Mouse (Mus musculus) frontal cortex, postnatal 10 days (tissue): ENCODE measurements around the gene Lmo7.

ENCODE experiments used
- DNase-seq, 2 experiments: peaks; one replicate each; pipeline ENCODE4 v3.0.0; 2022; ENCODE audit warnings: low spot score in 2 of 2, mixed read lengths in 1 of 2

The Lmo7 gene

GRCm38 (mm10) chr14:101729237-101729971 lies at the start of gene Lmo7, which contains the start of gene Gm9922:
Lmo7 (plus strand) TSS chr14:101729957.
Gm9922 (minus strand) TSS chr14:101729814.
- DNase-seq = peak; percentile 6 to 20

GRCm38 (mm10) chr14:101687696-101688095 lies 42.1 kb upstream of the Lmo7 start:
- no peak for DNase-seq

GRCm38 (mm10) chr14:101688406-101688805 lies 41.4 kb upstream of the Lmo7 start:
- no peak for DNase-seq

GRCm38 (mm10) chr14:101704479-101704878 lies 25.3 kb upstream of the Lmo7 start:
- no peak for DNase-seq

- no peak for DNase-seq
Measured at GRCm38 (mm10) chr14:101707088-101707487, 22.7 kb upstream of the Lmo7 start.

- no peak for DNase-seq
Measured at GRCm38 (mm10) chr14:101714414-101714813, 15.3 kb upstream of the Lmo7 start.

- DNase-seq = no peak
Measured at GRCm38 (mm10) chr14:101729972-101730692, 375 bp downstream of the Lmo7 start.

- no peak for DNase-seq
Measured at GRCm38 (mm10) chr14:101733542-101734303, 4.0 kb downstream of the Lmo7 start.

GRCm38 (mm10) chr14:101737501-101737900 lies 7.7 kb downstream of the Lmo7 start:
- no peak for DNase-seq

GRCm38 (mm10) chr14:101746635-101747034 lies 16.9 kb downstream of the Lmo7 start:
- no peak for DNase-seq

- no peak for DNase-seq
Measured at GRCm38 (mm10) chr14:101747811-101748210, 18.1 kb downstream of the Lmo7 start.

GRCm38 (mm10) chr14:101748436-101748835 lies 18.7 kb downstream of the Lmo7 start:
- no peak for DNase-seq

GRCm38 (mm10) chr14:101750910-101751309 lies 21.2 kb downstream of the Lmo7 start:
- DNase-seq = no peak

GRCm38 (mm10) chr14:101755425-101755824 lies 25.7 kb downstream of the Lmo7 start:
- DNase-seq = no peak

GRCm38 (mm10) chr14:101762267-101762666 lies 32.5 kb downstream of the Lmo7 start:
- DNase-seq = no peak

GRCm38 (mm10) chr14:101763762-101764295 lies 34.1 kb downstream of the Lmo7 start:
- no peak for DNase-seq

- DNase-seq = no peak
Measured at GRCm38 (mm10) chr14:101771336-101771735, 41.6 kb downstream of the Lmo7 start.

- no peak for DNase-seq
Measured at GRCm38 (mm10) chr14:101771756-101772155, 42.0 kb downstream of the Lmo7 start.

GRCm38 (mm10) chr14:101774631-101775030 lies 44.9 kb downstream of the Lmo7 start:
- DNase-seq = no peak

GRCm38 (mm10) chr14:101776296-101777128 lies 46.8 kb downstream of the Lmo7 start:
- DNase-seq = no peak

- no peak for DNase-seq
Measured at GRCm38 (mm10) chr14:101777129-101777493, 47.4 kb downstream of the Lmo7 start.
